Mouse (Mus musculus): ENCODE results near the gene Rhot1. TPM values are rescaled to one million over a fixed set of nuclear protein-coding genes. Genes with fewer than 3 reads are reported as not detected.

Gene Rhot1
- polyA plus RNA-seq, 1 experiment from 2014 or later: 48.3 TPM

GRCm38 (mm10) chr11:80292463-80292862 lies 83.6 kb downstream of the Rhot1 start:
- ATAC-seq (ENCODE audit: insufficient read depth, low FRiP score): no peak
- H3K9ac ChIP-seq (ENCODE audit: low read length): no peak overlapping the region

DNA sequence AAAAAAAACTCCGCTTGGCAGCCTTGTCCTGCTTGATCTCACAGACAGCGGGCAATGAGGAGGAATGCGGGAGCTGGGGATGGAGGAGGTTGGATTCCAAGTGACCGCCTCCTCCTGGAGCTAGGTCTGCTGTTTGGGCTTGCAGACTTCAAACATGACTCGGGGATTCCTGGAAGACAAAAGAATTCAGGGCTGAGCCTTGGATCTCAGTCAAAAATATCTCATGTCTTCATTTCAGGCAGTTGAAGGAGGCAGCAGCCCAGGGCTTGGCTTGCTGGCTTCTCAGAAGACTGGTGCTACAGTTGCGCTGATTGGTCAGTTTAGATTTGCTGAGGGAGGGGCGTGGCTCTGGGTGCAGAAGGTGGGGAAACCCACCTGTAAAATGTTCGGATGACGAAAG lies 86.2 kb downstream of the Rhot1 start:
- Histone ChIP-seq H3K4me1 (ENCODE audit: control insufficient read depth, insufficient read depth, low read length) (peaks cover 14% of the 10 kb centered on the region; the same call in 1 of the 2 replicates), H3K4me3 (replicated peaks; ENCODE audit: low read length) (no peak overlapping the region), H3K9me3 (replicated peaks; ENCODE audit: control insufficient read depth, low read length) (no peaks in the 10 kb centered on the region), H3K4me2 (ENCODE audit: low read depth, low read length) (no peak overlapping the region), H3K27ac (ENCODE audit: low read length) (no peak overlapping the region), H3K27me3 (ENCODE audit: control insufficient read depth, insufficient read depth, low read length) (peaks cover 4% of the 10 kb centered on the region), H3K9ac (ENCODE audit: low read length) (no peak overlapping the region), H3K36me3 (ENCODE audit: control insufficient read depth, insufficient read depth, low read length) (no peaks in the 10 kb centered on the region)
- WGBS: 16% methylated on average over 9 of the region's 9 CpGs
- ATAC-seq (ENCODE audit: insufficient read depth, low FRiP score): no peak

More at GRCm38 (mm10) chr11:80292463-80292862, 83.6 kb downstream of the Rhot1 start:
- H3K4me2 ChIP-seq (ENCODE audit: low read depth, low read length): no peak overlapping the region
- peaks cover 4% of the 10 kb centered on the region; the same call in 1 of the 2 replicates for H3K27me3 ChIP-seq (ENCODE audit: control insufficient read depth, insufficient read depth, low read length)
- H3K9me3 ChIP-seq (replicated peaks; ENCODE audit: control insufficient read depth, low read length): no peaks in the 10 kb centered on the region
- H3K4me1 ChIP-seq (ENCODE audit: control insufficient read depth, insufficient read depth, low read length): peaks cover 21% of the 10 kb centered on the region
- 62% methylated on average over 7 of the region's 7 CpGs for WGBS
- no peak overlapping the region for H3K27ac ChIP-seq (ENCODE audit: low read length)
- no peaks in the 10 kb centered on the region for H3K36me3 ChIP-seq (ENCODE audit: control insufficient read depth, insufficient read depth, low read length)
- no peak overlapping the region for H3K4me3 ChIP-seq (replicated peaks; ENCODE audit: low read length)

DNA sequence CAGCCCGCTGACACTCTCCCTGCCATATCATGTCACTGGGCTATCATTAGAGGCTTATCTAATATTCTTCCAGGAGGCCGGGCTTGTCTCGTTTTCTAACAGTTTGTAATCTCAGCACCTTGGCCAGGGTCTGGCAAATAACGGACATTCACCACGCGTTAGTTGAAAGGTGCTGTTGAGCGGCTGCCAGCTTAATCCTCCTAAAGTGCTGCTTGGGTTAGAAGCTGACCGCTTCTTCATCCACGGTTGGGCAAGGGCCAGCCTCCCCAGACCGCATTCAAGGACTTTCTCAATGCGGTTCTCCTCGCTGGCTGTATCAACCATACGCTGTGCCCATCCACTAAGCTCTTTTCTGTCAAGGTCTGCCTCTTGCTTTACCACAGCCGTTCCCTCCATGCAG lies 87.0 kb downstream of the Rhot1 start:
- WGBS: 22% methylated on average over 14 of the region's 14 CpGs
- ATAC-seq (ENCODE audit: insufficient read depth, low FRiP score): no peak
- Histone ChIP-seq H3K36me3 (ENCODE audit: control insufficient read depth, insufficient read depth, low read length) (no peaks in the 10 kb centered on the region), H3K9ac (ENCODE audit: low read length) (no peak overlapping the region), H3K4me2 (ENCODE audit: low read depth, low read length) (no peak overlapping the region), H3K27ac (ENCODE audit: low read length) (no peak overlapping the region), H3K27me3 (ENCODE audit: control insufficient read depth, insufficient read depth, low read length) (peaks cover 7% of the 10 kb centered on the region), H3K4me3 (replicated peaks; ENCODE audit: low read length) (no peak overlapping the region), H3K9me3 (replicated peaks; ENCODE audit: control insufficient read depth, low read length) (no peaks in the 10 kb centered on the region), H3K4me1 (ENCODE audit: control insufficient read depth, insufficient read depth, low read length) (peaks cover 10% of the 10 kb centered on the region; the same call in 1 of the 2 replicates)

DNA sequence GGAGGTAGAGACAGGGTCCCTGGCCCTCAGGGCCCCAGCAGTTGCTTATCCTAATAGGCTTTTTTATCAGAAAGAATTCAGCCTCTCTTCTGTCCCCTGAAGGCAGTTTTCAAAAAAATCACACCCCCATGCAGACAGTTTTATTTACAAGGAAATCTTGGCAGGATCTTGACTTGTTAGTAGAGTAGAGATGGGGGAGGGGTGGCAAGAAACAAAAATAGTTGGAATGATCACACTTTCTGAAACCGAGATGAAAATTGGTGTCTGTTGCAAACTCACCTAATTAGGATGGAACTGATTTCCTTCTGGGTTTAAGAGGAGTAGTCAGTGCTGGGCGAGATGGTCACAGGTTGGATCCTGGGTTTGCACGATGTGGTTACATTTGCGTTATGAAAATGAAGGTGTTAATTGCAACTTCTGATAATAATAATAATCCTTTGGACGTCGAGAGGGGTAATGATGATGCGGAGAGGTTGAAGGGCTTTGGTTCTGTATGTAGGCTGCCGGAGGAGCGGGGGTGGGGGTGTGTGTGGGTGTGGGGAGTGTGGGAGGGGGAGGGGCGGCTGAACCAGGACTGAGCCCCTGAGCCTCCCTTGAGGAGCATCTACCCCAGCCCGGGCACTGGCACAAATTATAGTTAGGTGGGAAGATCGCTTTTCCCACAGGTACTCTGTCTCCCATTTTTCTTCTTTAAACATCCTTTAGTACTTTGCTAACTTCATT lies 90.9 kb downstream of the Rhot1 start:
- H3K27ac ChIP-seq (ENCODE audit: low read length): no peak overlapping the region
- no peak for ATAC-seq (ENCODE audit: insufficient read depth, low FRiP score)
- peaks cover 15% of the 10 kb centered on the region for H3K27me3 ChIP-seq (ENCODE audit: control insufficient read depth, insufficient read depth, low read length)
- no peak overlapping the region for H3K4me3 ChIP-seq (replicated peaks; ENCODE audit: low read length)
- 11% methylated on average over 12 of the region's 12 CpGs for WGBS
- peak overlapping the region; percentile 97; the same call in 1 of the 2 replicates for H3K4me2 ChIP-seq (ENCODE audit: low read depth, low read length)
- peaks cover 21% of the 10 kb centered on the region for H3K4me1 ChIP-seq (ENCODE audit: control insufficient read depth, insufficient read depth, low read length)
- H3K36me3 ChIP-seq (ENCODE audit: control insufficient read depth, insufficient read depth, low read length): no peaks in the 10 kb centered on the region
- no peak overlapping the region for H3K9ac ChIP-seq (ENCODE audit: low read length)
- 0 out of 2 replicates have a peak, but pooled peaks cover 3% of the 10 kb centered on the region for H3K9me3 ChIP-seq (replicated peaks; ENCODE audit: control insufficient read depth, low read length)

- Histone ChIP-seq H3K9me3 (replicated peaks; ENCODE audit: control insufficient read depth, low read length) (0 out of 2 replicates have a peak, but pooled peaks cover 3% of the 10 kb centered on the region), H3K27ac (ENCODE audit: low read length) (peak within 1 kb of the TSS; percentile 33; the same call in 1 of the 2 replicates), H3K27me3 (ENCODE audit: control insufficient read depth, insufficient read depth, low read length) (peaks cover 15% of the 10 kb centered on the region), H3K4me1 (ENCODE audit: control insufficient read depth, insufficient read depth, low read length) (peaks cover 15% of the 10 kb centered on the region), H3K4me3 (replicated peaks; ENCODE audit: low read length) (peak within 1 kb of the TSS; percentile 70), H3K4me2 (ENCODE audit: low read depth, low read length) (peak within 1 kb of the TSS; percentile 97), H3K36me3 (ENCODE audit: control insufficient read depth, insufficient read depth, low read length) (no peaks in the 10 kb centered on the region), H3K9ac (ENCODE audit: low read length) (peak within 1 kb of the TSS; percentile 82)
- ATAC-seq (ENCODE audit: insufficient read depth, low FRiP score): peak; percentile 82
- WGBS: under 1% methylated on average over 70 of the region's 81 CpGs
Measured at GRCm38 (mm10) chr11:80300551-80301315, 91.9 kb downstream of the Rhot1 start, which contains the start of gene Rhbdl3. TSS of gene Rhbdl3 (plus strand) at chr11:80300912.

GRCm38 (mm10) chr11:80301316-80302045 lies 92.7 kb downstream of the Rhot1 start:
- H3K4me3 ChIP-seq (replicated peaks; ENCODE audit: low read length): peak overlapping the region; percentile 70
- H3K36me3 ChIP-seq (ENCODE audit: control insufficient read depth, insufficient read depth, low read length): no peaks in the 10 kb centered on the region
- peak overlapping the region; percentile 82 for H3K9ac ChIP-seq (ENCODE audit: low read length)
- H3K4me1 ChIP-seq (ENCODE audit: control insufficient read depth, insufficient read depth, low read length): peaks cover 15% of the 10 kb centered on the region
- peak; percentile 41; the same call in 1 of the 2 replicates for ATAC-seq (ENCODE audit: insufficient read depth, low FRiP score)
- WGBS: under 1% methylated on average over 53 of the region's 53 CpGs
- H3K27me3 ChIP-seq (ENCODE audit: control insufficient read depth, insufficient read depth, low read length): peaks cover 11% of the 10 kb centered on the region
- peak overlapping the region; percentile 33; the same call in 1 of the 2 replicates for H3K27ac ChIP-seq (ENCODE audit: low read length)
- H3K4me2 ChIP-seq (ENCODE audit: low read depth, low read length): peak overlapping the region; percentile 97
- H3K9me3 ChIP-seq (replicated peaks; ENCODE audit: control insufficient read depth, low read length): 0 out of 2 replicates have a peak, but pooled peaks cover 3% of the 10 kb centered on the region

- H3K4me2 ChIP-seq (ENCODE audit: low read depth, low read length): peak overlapping the region; percentile 97
- H3K9ac ChIP-seq (ENCODE audit: low read length): peak overlapping the region; percentile 82; the same call in 1 of the 2 replicates
- H3K9me3 ChIP-seq (replicated peaks; ENCODE audit: control insufficient read depth, low read length): 0 out of 2 replicates have a peak, but pooled peaks cover 3% of the 10 kb centered on the region
- 2% methylated on average over 9 of the region's 9 CpGs for WGBS
- H3K4me1 ChIP-seq (ENCODE audit: control insufficient read depth, insufficient read depth, low read length): peaks cover 15% of the 10 kb centered on the region
- peak overlapping the region; percentile 70 for H3K4me3 ChIP-seq (replicated peaks; ENCODE audit: low read length)
- ATAC-seq (ENCODE audit: insufficient read depth, low FRiP score): no peak
- peaks cover 11% of the 10 kb centered on the region for H3K27me3 ChIP-seq (ENCODE audit: control insufficient read depth, insufficient read depth, low read length)
- H3K36me3 ChIP-seq (ENCODE audit: control insufficient read depth, insufficient read depth, low read length): no peaks in the 10 kb centered on the region
- H3K27ac ChIP-seq (ENCODE audit: low read length): no peak overlapping the region
Measured at GRCm38 (mm10) chr11:80302046-80302390, 93.2 kb downstream of the Rhot1 start.

- Histone ChIP-seq H3K4me3 (replicated peaks; ENCODE audit: low read length) (peak overlapping the region; percentile 70), H3K36me3 (ENCODE audit: control insufficient read depth, insufficient read depth, low read length) (no peaks in the 10 kb centered on the region), H3K4me2 (ENCODE audit: low read depth, low read length) (peak overlapping the region; percentile 97), H3K4me1 (ENCODE audit: control insufficient read depth, insufficient read depth, low read length) (peaks cover 15% of the 10 kb centered on the region), H3K27ac (ENCODE audit: low read length) (no peak overlapping the region), H3K27me3 (ENCODE audit: control insufficient read depth, insufficient read depth, low read length) (peaks cover 11% of the 10 kb centered on the region), H3K9ac (ENCODE audit: low read length) (peak overlapping the region; percentile 20; the same call in 1 of the 2 replicates), H3K9me3 (replicated peaks; ENCODE audit: control insufficient read depth, low read length) (0 out of 2 replicates have a peak, but pooled peaks cover 3% of the 10 kb centered on the region)
- 3% methylated on average over 11 of the region's 11 CpGs for WGBS
- ATAC-seq (ENCODE audit: insufficient read depth, low FRiP score): peak; percentile 74; the same call in 1 of the 2 replicates
Measured at GRCm38 (mm10) chr11:80302536-80302935, 93.7 kb downstream of the Rhot1 start.
